Mouse (Mus musculus) CD4-positive naive resting alpha-beta T cell, adult 57 days (primary cell): ENCODE measurements around the gene Usp6nl. TPM values are rescaled to one million over a fixed set of nuclear protein-coding genes. Genes with fewer than 3 reads are reported as not detected.

Experiments
- total RNA-seq: library from RNA; stranded (reverse); gene quantifications from one replicate; pipeline ENCODE4 v1.2.4, GENCODE M21; 2023

The Usp6nl gene
- total RNA-seq, result 18.1 TPM

GRCm38 (mm10) chr2:6322376-6322901 lies at the start of gene Usp6nl:
Gene Usp6nl, plus strand, starts transcription at chr2:6322667.

Other genes starting within 250 kb of the Usp6nl start
- 0.21 TPM for gene Proser2, start 192.5 kb upstream of the Usp6nl start, total RNA-seq
- not detected for gene Echdc3, start 109.6 kb upstream of the Usp6nl start, total RNA-seq